Mouse (Mus musculus): ENCODE measurements around the gene Klhl29.

The Klhl29 gene

GRCm38 (mm10) chr12:5029035-5029434 lies 346.4 kb downstream of the Klhl29 start:
- DNase-seq (ENCODE audit: low read depth, low spot score), result peak; percentile 45

Data from brain, adult 2 months (tissue).